Mouse (Mus musculus) kidney, embryonic 14.5 days (tissue): ENCODE results near the gene Epha2. TPM values are rescaled to one million over a fixed set of nuclear protein-coding genes. Genes with fewer than 3 reads are reported as not detected.

ENCODE experiments used
- ATAC-seq: fragments of 200-750 bp; cut with Nextera tagmentation; 2 replicates; pipeline ENCODE4 v1.8.0; 2017; ENCODE audit warnings: moderate number of reproducible peaks, mild to moderate bottlenecking, moderate TSS enrichment, moderate library complexity; ENCODE audit not compliant: low FRiP score, low TSS enrichment
- H3K27ac ChIP-seq: fragments of 300-500 bp; sonication (generic); 2 replicates; pipeline ENCODE4 v1.5.1; 2014; ENCODE audit warnings: low read depth, mild to moderate bottlenecking, low read length, moderate library complexity, mixed read lengths
- H3K27me3 ChIP-seq: fragments of 300-500 bp; sonication (generic); 2 replicates; pipeline ENCODE4 v1.6.1; 2014; ENCODE audit warnings: mild to moderate bottlenecking, low read length; ENCODE audit not compliant: control insufficient read depth, insufficient read depth
- H3K36me3 ChIP-seq: fragments of 300-500 bp; sonication (generic); 2 replicates; pipeline ENCODE4 v1.6.1; 2014; ENCODE audit warnings: low read length, mixed read lengths; ENCODE audit not compliant: control insufficient read depth, insufficient read depth
- H3K4me1 ChIP-seq: fragments of 300-500 bp; sonication (generic); 2 replicates; pipeline ENCODE4 v1.6.1; 2014; ENCODE audit warnings: low read length, mixed read lengths; ENCODE audit not compliant: control insufficient read depth, insufficient read depth
- H3K4me2 ChIP-seq: fragments of 300-500 bp; sonication (generic); replicated peaks from 2 replicates; pipeline ENCODE4 v1.6.1; 2014; ENCODE audit warnings: low read depth, mild to moderate bottlenecking, low read length
- H3K4me3 ChIP-seq: fragments of 300-500 bp; sonication (generic); 2 replicates; pipeline ENCODE4 v1.5.1; 2014; ENCODE audit warnings: mild to moderate bottlenecking, low read length
- H3K9ac ChIP-seq: fragments of 300-500 bp; sonication (generic); 2 replicates; pipeline ENCODE4 v1.6.1; 2014; ENCODE audit warnings: low read depth, mild to moderate bottlenecking, low read length, moderate library complexity
- H3K9me3 ChIP-seq: fragments of 300-500 bp; sonication (generic); 2 replicates; pipeline ENCODE4 v1.6.1; 2016; ENCODE audit warnings: low read length; ENCODE audit not compliant: control insufficient read depth
- WGBS: fragments of 180-500 bp; shearing (Covaris S2); extraction: QIAGEN DNeasy Blood & Tissue Kit; methylation state at CpG from one replicate; pipeline ENCODE4 v1.1.7; 2014; 5-methylcytosine and 5-hydroxymethylcytosine counted together
- polyA plus RNA-seq: library from polyadenylated mRNA; unstranded; fragments of >200 nt; fragmentation: Nextera tagmentation; extraction: Ambion mirVana; gene quantifications from 2 replicates; pipeline ENCODE4 v1.2.1, GENCODE M21; 2014

Gene Epha2
- polyA plus RNA-seq, 1 experiment from 2014 or later: 3.9 TPM

DNA sequence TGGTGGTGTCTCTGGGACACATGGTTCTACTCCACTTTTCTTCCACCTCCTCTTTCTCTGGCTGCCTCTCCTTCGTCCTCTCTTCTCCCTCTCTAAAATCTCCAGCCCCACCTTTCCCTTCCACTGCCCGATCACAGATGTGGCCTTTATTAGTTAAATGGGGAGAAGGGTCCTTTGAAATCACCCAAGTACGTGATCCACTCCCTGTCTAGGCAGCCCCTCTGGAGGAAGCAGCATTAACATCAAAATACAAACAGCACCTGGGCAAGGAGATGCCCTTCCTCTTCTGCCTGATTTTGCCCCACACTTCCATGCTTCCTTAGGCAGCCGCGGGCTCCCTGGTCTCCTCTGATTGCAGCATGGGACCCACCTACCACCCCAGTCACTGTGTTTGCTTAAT, 18.4 kb upstream of the Epha2 start:
- H3K27ac ChIP-seq: no peak overlapping the region
- H3K4me1 ChIP-seq: peaks cover 58% of the 10 kb centered on the region
- H3K27me3 ChIP-seq: no peaks in the 10 kb centered on the region
- H3K9me3 ChIP-seq: no peaks in the 10 kb centered on the region
- ATAC-seq: no peak
- no peaks in the 10 kb centered on the region for H3K36me3 ChIP-seq
- no peak overlapping the region for H3K9ac ChIP-seq
- H3K4me2 ChIP-seq: no peak overlapping the region
- 54% methylated on average over 5 of the region's 5 CpGs for WGBS
- H3K4me3 ChIP-seq: no peak overlapping the region

DNA sequence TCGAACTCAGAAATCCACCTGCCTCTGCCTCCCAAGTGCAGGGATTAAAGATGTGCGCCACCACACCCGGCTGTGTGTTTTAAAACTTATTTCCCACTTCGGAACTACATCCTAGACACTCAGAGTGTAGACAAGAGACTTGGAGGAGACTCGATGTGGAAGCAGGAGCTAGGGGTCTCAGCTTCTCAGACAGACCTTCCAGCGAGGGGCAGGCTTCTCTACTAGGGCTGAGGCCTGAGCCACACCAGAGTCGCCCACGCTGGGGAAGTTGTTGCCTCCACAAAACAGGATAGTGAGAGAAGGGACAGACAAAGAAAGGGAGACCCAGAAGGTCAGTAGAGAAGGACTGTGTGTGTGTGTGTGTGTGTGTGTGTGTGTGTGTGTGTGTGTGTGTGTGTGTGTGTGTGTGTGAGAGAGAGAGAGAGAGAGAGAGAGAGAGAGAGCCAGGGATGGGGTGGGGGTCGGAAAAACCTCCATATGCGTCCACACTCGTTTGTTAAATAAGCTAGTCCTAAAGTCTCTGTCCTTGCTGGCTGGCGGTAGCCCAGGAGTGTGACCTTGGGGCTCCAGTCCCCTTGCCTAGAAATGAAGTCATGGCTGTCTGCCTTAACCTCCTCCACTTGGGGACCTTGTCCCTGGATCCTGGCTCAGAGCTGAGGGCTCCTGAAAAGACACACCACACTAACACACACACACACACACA, 17.7 kb upstream of the Epha2 start:
- no peak overlapping the region for H3K9ac ChIP-seq

DNA sequence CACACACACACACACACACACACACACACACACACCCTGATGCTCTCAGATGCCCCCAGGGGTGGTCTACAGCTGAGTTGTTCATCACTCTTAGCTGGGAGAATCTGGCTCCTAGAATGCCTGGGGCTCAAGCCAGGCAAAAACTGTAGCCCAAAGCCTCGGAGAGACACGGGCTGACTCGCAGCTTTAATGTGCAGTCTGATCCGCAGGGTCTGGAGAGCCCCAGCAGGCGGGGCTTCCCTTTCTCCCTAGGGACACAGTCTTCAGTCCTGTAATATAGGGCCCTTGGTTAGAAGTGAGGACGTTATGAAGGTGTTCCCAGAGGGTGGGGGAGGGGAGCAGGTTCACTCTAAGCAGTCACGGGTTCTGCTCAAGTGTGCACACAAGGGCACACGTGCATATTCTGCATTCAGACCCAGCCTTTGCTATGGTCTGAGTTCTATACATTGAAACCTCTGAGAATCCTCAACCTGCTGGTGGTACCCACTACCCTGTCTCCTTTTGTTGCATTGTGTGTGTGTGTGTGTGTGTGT, 17.1 kb upstream of the Epha2 start:
- 22% methylated on average over 8 of the region's 8 CpGs for WGBS
- Histone ChIP-seq H3K4me2 (no peak overlapping the region), H3K4me1 (peaks cover 47% of the 10 kb centered on the region), H3K27ac (no peak overlapping the region), H3K4me3 (no peak overlapping the region), H3K9me3 (no peaks in the 10 kb centered on the region), H3K36me3 (no peaks in the 10 kb centered on the region), H3K9ac (no peak overlapping the region), H3K27me3 (no peaks in the 10 kb centered on the region; the same call in 1 of the 2 replicates)
- no peak for ATAC-seq

More for the DNA sequence above, 17.7 kb upstream of the Epha2 start:
- no peak overlapping the region for H3K4me3 ChIP-seq
- H3K27me3 ChIP-seq: no peaks in the 10 kb centered on the region; the same call in 1 of the 2 replicates
- peaks cover 53% of the 10 kb centered on the region for H3K4me1 ChIP-seq
- no peaks in the 10 kb centered on the region for H3K9me3 ChIP-seq
- no peaks in the 10 kb centered on the region for H3K36me3 ChIP-seq
- H3K4me2 ChIP-seq: no peak overlapping the region
- ATAC-seq: no peak
- 65% methylated on average over 12 of the region's 12 CpGs for WGBS
- no peak overlapping the region for H3K27ac ChIP-seq

DNA sequence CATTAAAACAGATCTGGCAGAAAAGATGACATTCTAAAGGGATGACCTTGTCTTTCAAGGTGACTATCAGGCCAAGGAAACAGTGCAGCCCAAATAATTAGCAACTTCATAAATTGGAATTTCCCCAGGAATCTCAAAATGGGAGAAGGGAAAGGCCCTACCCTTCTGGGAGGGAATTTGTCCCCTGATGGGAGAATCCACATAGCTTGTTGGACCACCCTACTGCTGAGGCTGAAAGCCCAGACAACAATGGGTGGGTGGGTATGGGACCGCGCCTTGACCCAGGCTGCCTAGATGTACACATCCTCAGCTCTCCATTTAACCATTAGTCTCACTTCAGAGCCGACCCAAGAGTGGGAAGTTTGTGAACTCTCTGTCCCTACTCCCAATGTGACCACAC, 16.6 kb upstream of the Epha2 start:
- peaks cover 42% of the 10 kb centered on the region for H3K4me1 ChIP-seq
- WGBS: 77% methylated on average over 3 of the region's 3 CpGs
- H3K4me3 ChIP-seq: no peak overlapping the region
- no peak overlapping the region for H3K9ac ChIP-seq
- H3K4me2 ChIP-seq: no peak overlapping the region
- no peak overlapping the region for H3K27ac ChIP-seq
- H3K36me3 ChIP-seq: no peaks in the 10 kb centered on the region
- ATAC-seq: no peak
- no peaks in the 10 kb centered on the region; the same call in 1 of the 2 replicates for H3K27me3 ChIP-seq
- no peaks in the 10 kb centered on the region for H3K9me3 ChIP-seq

DNA sequence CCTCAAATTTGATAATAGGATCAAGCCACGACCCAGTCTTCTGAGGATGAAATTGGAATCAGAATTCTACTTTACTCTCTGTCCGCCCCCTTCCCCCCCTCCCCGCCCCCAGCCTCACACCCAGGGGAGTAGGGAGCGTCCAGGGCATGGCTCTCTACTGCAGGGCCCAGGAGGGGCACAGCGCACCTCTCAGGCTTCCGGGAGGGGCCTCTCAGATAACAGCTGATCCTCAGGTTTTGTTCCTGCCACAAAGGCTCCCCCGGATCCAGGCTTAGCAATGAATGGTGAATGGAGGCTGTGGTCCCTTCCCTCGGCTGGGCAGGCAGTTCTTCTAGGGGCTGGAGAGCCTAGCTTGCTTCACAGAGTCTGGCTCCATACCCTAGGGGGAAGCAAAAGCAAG, 15.9 kb upstream of the Epha2 start:
- Histone ChIP-seq H3K36me3 (no peaks in the 10 kb centered on the region), H3K4me2 (no peak overlapping the region), H3K4me1 (peaks cover 42% of the 10 kb centered on the region), H3K27ac (no peak overlapping the region), H3K9me3 (no peaks in the 10 kb centered on the region), H3K4me3 (no peak overlapping the region), H3K9ac (no peak overlapping the region), H3K27me3 (no peaks in the 10 kb centered on the region; the same call in 1 of the 2 replicates)
- 28% methylated on average over 7 of the region's 8 CpGs for WGBS
- ATAC-seq: no peak

DNA sequence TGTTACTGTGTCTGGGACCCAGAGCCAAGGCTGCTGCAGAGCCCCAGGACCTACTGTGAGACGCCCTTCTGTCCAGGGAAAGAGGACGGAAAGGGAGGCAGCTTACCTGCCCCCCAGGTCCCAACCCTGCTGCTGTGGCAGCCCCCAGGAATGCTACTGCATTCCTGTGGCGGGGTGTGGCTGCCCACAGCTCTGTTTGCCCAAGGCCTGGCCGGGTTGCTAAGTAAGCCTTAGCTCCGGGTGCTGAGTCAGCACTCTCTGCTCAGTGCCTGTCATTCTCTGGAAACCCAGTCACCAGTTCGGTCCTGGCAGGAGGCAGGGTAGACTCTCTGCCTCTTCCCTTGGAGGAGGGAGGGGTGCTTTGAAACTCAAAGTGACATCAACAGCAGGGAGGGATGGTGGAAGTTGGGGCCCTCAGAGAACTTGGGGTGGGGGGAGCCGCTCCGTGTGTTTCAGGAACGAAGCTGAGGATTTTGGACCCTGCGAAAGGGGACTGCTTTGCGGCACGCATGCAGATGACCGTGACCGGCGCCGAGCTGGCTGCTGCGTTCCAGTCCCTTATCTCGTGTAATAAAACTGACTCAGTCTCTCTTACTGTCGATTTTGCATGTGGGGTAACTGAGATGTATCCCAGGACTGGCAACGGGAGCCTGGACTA, 14.1 kb upstream of the Epha2 start:
- 9% methylated on average over 20 of the region's 20 CpGs for WGBS
- Histone ChIP-seq H3K9ac (peak overlapping the region; percentile 15; the same call in 1 of the 2 replicates), H3K36me3 (no peaks in the 10 kb centered on the region), H3K4me3 (no peak overlapping the region), H3K4me1 (peaks cover 35% of the 10 kb centered on the region), H3K27me3 (peaks cover 9% of the 10 kb centered on the region), H3K4me2 (peak overlapping the region; percentile 28), H3K27ac (no peak overlapping the region), H3K9me3 (no peaks in the 10 kb centered on the region)
- peak; percentile 29; the same call in 1 of the 2 replicates for ATAC-seq

DNA sequence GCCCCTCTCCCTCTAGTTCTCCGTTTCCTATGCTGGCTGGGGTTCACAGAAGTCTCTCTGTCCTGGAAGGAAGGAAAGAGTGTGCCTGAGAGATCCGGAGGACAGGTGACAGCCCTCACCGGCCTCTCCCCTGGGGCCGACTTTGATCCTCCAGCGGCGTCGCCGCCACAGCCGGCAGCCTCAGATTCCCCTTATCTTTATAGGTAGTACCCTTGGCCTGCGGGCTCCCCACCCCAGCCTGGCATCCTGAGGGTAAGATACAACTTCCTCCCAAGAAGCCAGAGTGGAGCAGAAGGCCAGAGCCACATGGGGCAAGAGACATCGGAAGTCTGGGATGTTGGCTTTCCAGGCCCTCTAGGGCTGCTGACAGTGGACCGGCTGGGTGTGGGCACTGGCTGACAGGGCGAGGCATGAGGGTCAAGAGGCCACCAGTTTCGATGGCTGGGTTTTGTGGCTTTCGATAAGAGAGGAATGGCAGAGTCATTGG, 13.5 kb upstream of the Epha2 start:
- peak overlapping the region; percentile 28 for H3K4me2 ChIP-seq
- no peaks in the 10 kb centered on the region for H3K9me3 ChIP-seq
- peaks cover 34% of the 10 kb centered on the region for H3K4me1 ChIP-seq
- ATAC-seq: no peak; the same call in 1 of the 2 replicates
- peaks cover 15% of the 10 kb centered on the region for H3K27me3 ChIP-seq
- H3K27ac ChIP-seq: no peak overlapping the region
- H3K4me3 ChIP-seq: no peak overlapping the region
- WGBS: 6% methylated on average over 15 of the region's 15 CpGs
- H3K36me3 ChIP-seq: no peaks in the 10 kb centered on the region
- H3K9ac ChIP-seq: peak overlapping the region; percentile 15; the same call in 1 of the 2 replicates

DNA sequence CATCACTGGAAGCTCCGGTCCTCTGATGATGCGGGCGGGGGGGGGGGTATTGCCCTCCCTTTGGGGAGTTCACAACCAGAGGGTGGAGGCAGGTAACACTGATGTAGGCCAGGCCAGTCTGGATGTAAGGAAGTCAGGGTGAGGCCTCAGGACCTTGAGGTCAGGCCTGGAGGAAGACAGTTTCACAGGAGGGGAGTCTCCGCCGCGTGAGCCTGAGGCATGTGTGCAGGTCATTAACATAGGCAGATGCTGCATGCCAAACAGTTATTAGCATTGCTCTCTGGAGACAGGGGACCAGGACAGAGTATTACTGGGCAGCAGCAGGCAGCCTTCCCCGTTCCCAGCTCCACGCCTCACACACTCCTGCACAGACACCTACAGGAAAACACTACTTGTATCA, 12.9 kb upstream of the Epha2 start:
- ATAC-seq: no peak
- Histone ChIP-seq H3K36me3 (no peaks in the 10 kb centered on the region), H3K4me3 (no peak overlapping the region), H3K9ac (no peak overlapping the region), H3K27me3 (peaks cover 15% of the 10 kb centered on the region), H3K4me2 (no peak overlapping the region), H3K9me3 (no peaks in the 10 kb centered on the region), H3K4me1 (peaks cover 31% of the 10 kb centered on the region), H3K27ac (no peak overlapping the region)
- 45% methylated on average over 8 of the region's 8 CpGs for WGBS
